Mouse (Mus musculus): ENCODE data around the gene Anapc16. TPM values are rescaled to one million over a fixed set of nuclear protein-coding genes. Genes with fewer than 3 reads are reported as not detected.

The Anapc16 gene
- total and polyA plus RNA-seq, 3 experiments: 53.7 to 61.5 TPM; not detected in 1

GRCm38 (mm10) chr10:59951211-59952151 is 51.5 kb downstream of the Anapc16 start, which contains the start of gene Ddit4 (continued):
- TF ChIP-seq POLR2AphosphoS5 (IDR thresholded peaks at IDR 0.05; ENCODE audit: borderline replicate concordance, low read depth, low read length): peak; percentile 96; the same call in 1 of the 2 replicates
- TF ChIP-seq MXI1 (IDR thresholded peaks at IDR 0.05; ENCODE audit: low read depth, low read length): no peak; the same call in 1 of the 2 replicates
- TF ChIP-seq ETS1 (IDR thresholded peaks at IDR 0.05; ENCODE audit: low read depth, low read length): peak; percentile 62; the same call in 1 of the 2 replicates
- no peak for TF ChIP-seq ZKSCAN1 (IDR thresholded peaks at IDR 0.05; ENCODE audit: low read depth, low read length)
- no peak for TF ChIP-seq ZC3H11A (IDR thresholded peaks at IDR 0.05; ENCODE audit: low read depth, low read length)

DNA sequence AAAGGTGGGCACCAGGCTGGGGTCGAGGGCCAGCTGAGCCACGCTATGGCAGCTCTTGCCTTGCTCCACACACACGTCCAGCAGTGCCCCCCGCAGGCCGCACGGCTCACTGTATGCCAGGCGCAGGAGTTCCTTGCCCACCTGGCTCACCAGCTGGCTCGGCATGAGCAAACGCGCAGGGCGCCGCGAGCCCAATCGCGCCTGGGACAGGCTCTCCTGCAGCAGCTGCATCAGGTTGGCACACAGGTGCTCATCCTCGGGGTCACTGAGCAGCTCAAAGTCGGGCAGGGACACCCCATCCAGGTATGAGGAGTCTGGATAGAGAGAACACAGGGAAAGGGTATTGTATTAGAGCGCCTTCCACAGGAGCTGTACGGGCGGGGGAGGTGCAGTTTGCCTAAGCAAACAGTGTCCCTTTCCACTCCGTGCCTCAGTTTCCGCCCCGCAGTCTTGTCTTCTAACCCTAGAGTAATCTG is 52.2 kb downstream of the Anapc16 start:
- H3K27ac ChIP-seq (ENCODE audit: control insufficient read depth, low read depth, low read length): no peak overlapping the region
- H3K27me3 ChIP-seq (ENCODE audit: control insufficient read depth in 1 of 2, insufficient read depth in 2 of 2, low read length in 2 of 2): no peaks in the 10 kb centered on the region
- H3K9ac ChIP-seq (ENCODE audit: control insufficient read depth, low read depth, low read length, poor library complexity, severe bottlenecking): peak overlapping the region; percentile 74
- H3K36me3 ChIP-seq (ENCODE audit: control insufficient read depth in 1 of 2, insufficient read depth in 2 of 2, low read length in 2 of 2): peaks cover 0 to 29% of the 10 kb centered on the region in 2 experiments; a peak in 2 of 4 replicates
- DNase-seq (ENCODE audit: low read depth, low spot score): peak; percentile 67
- peaks cover 18% of the 10 kb centered on the region for H3K79me2 ChIP-seq (ENCODE audit: control insufficient read depth, insufficient read depth, low read length, poor library complexity)
- H3K4me3 ChIP-seq (ENCODE audit: control insufficient read depth in 1 of 2, insufficient read depth in 1 of 2, low read depth in 2 of 2, low read length in 2 of 2): peak overlapping the region; percentile 76 to 96
- peaks cover 23 to 33% of the 10 kb centered on the region in 2 experiments for H3K4me1 ChIP-seq (ENCODE audit: control insufficient read depth in 1 of 2, insufficient read depth in 2 of 2, low read length in 2 of 2)
- no peaks in the 10 kb centered on the region for H3K9me3 ChIP-seq (replicated peaks; ENCODE audit: insufficient read depth, low read length)
- TF ChIP-seq POLR2A (IDR thresholded peaks at IDR 0.05; ENCODE audit: control insufficient read depth in 1 of 2, insufficient read depth in 1 of 2, low read depth in 1 of 2, low read length in 2 of 2, poor library complexity in 1 of 2) (no peak), HCFC1 (IDR thresholded peaks at IDR 0.05; ENCODE audit: low read depth, low read length) (no peak), ZMIZ1 (IDR thresholded peaks at IDR 0.05; ENCODE audit: low read depth, low read length) (no peak), SIN3A (IDR thresholded peaks at IDR 0.05; ENCODE audit: low read length) (peak; percentile 54; the same call in 1 of the 2 replicates), USF1 (IDR thresholded peaks at IDR 0.05; ENCODE audit: low read depth, low read length) (no peak), CTCF (IDR thresholded peaks at IDR 0.05 in 2 of 3, conservative IDR thresholded peaks at IDR 0.05 in 1 of 3; ENCODE audit: control insufficient read depth in 1 of 3, insufficient read depth in 1 of 3, low read depth in 2 of 3, low read length in 3 of 3, poor library complexity in 1 of 3, severe bottlenecking in 1 of 3) (peak in 2 of 3 experiments; percentile 43 to 46; a peak in 4 of 6 replicates), CHD1 (IDR thresholded peaks at IDR 0.05; ENCODE audit: low read depth, low read length) (no peak; the same call in 1 of the 2 replicates), POLR2AphosphoS2 (IDR thresholded peaks at IDR 0.05; ENCODE audit: low read length) (no peak), GABPA (IDR thresholded peaks at IDR 0.05; ENCODE audit: low read depth, low read length) (no peak), MAX (IDR thresholded peaks at IDR 0.05; ENCODE audit: low read length) (no peak), BHLHE40 (IDR thresholded peaks at IDR 0.05; ENCODE audit: borderline replicate concordance, low read depth, low read length) (no peak), TCF12 (IDR thresholded peaks at IDR 0.05; ENCODE audit: low read depth, low read length) (no peak), MYC (IDR thresholded peaks at IDR 0.05; ENCODE audit: low read depth, low read length) (no peak), CHD2 (IDR thresholded peaks at IDR 0.05; ENCODE audit: low read length) (no peak), ELF1 (IDR thresholded peaks at IDR 0.05; ENCODE audit: low read depth, low read length) (no peak), USF2 (IDR thresholded peaks at IDR 0.05; ENCODE audit: borderline replicate concordance in 1 of 2, insufficient read depth in 1 of 2, low read depth in 1 of 2, low read length in 2 of 2) (no peak), ZC3H11A (IDR thresholded peaks at IDR 0.05; ENCODE audit: low read depth, low read length) (no peak), TAL1 (IDR thresholded peaks at IDR 0.05; ENCODE audit: low read length) (no peak), RCOR1 (IDR thresholded peaks at IDR 0.05; ENCODE audit: low read depth, low read length) (no peak), JUND (IDR thresholded peaks at IDR 0.05; ENCODE audit: low read depth, low read length) (no peak), NELFE (IDR thresholded peaks at IDR 0.05; ENCODE audit: low read depth, low read length) (no peak), RAD21 (IDR thresholded peaks at IDR 0.05; ENCODE audit: low read depth, low read length) (peak; percentile 24), TBP (IDR thresholded peaks at IDR 0.05; ENCODE audit: low read depth, low read length) (no peak), ZKSCAN1 (IDR thresholded peaks at IDR 0.05; ENCODE audit: low read depth, low read length) (no peak), MYB (IDR thresholded peaks at IDR 0.05; ENCODE audit: low read depth, low read length) (no peak), EP300 (IDR thresholded peaks at IDR 0.05; ENCODE audit: low read depth in 1 of 2, low read length in 2 of 2) (0 out of 4 replicates have a peak, but pooled peaks of 1 of the 2 experiments have one; percentile 7), MXI1 (IDR thresholded peaks at IDR 0.05; ENCODE audit: low read depth, low read length) (0 out of 2 replicates have a peak, but pooled peaks have one; percentile 15), NRF1 (IDR thresholded peaks at IDR 0.05; ENCODE audit: insufficient read depth, low read depth, low read length, poor library complexity, severe bottlenecking) (no peak), MAFK (IDR thresholded peaks at IDR 0.05; ENCODE audit: borderline replicate concordance, low read depth, low read length) (no peak), MAZ (IDR thresholded peaks at IDR 0.05; ENCODE audit: low read depth, low read length) (no peak; the same call in 1 of the 2 replicates)

All from MEL (cell line).